Mouse (Mus musculus): ENCODE measurements around the gene Slc25a16. TPM values are rescaled to one million over a fixed set of nuclear protein-coding genes. Genes with fewer than 3 reads are reported as not detected.

Gene Slc25a16
- total RNA-seq, 2 experiments from 2014 or later: 15.0 to 15.4 TPM

GRCm38 (mm10) chr10:62987341-62987740 is 66.9 kb downstream of the Slc25a16 start:
- DNase-seq: no peak
- intact Hi-C loops (cut with DNase I): no loop called here

- intact Hi-C loops (cut with DNase I): no loop called here
- no peak for DNase-seq
These were observed 70.2 kb downstream of the Slc25a16 start for GRCm38 (mm10) chr10:62990636-62991035.

GRCm38 (mm10) chr10:62993991-62994390 is 73.6 kb downstream of the Slc25a16 start:
- intact Hi-C loops (cut with DNase I): no loop called here
- no peak for DNase-seq

Other genes starting within 250 kb of the Slc25a16 start
- gene Stox1, start 194.5 kb upstream of the Slc25a16 start, total RNA-seq (2021): under 1 TPM; 0.23 to 0.47 TPM
- 10 to 100 TPM; 26.3 to 27.6 TPM for gene Ccar1, start 128.3 kb upstream of the Slc25a16 start, total RNA-seq (2021)
- gene Tet1, start 11.6 kb upstream of the Slc25a16 start, total RNA-seq (2021): 1 to 10 TPM; 2.2 to 4.2 TPM
- under 1 TPM; 0.39 to 0.43 TPM for gene Dna2, start 26.4 kb downstream of the Slc25a16 start, total RNA-seq (2021)
- gene Rufy2, start 59.6 kb downstream of the Slc25a16 start, total RNA-seq (2021): 1 to 10 TPM; 4.3 to 7.5 TPM
- 10 to 100 TPM; 14.2 to 15.3 TPM for gene Hnrnph3, start 103.6 kb downstream of the Slc25a16 start, total RNA-seq (2021)
- gene Pbld2, start 103.7 kb downstream of the Slc25a16 start, total RNA-seq (2021): 1 to 10 TPM; 2.7 to 3.2 TPM
- under 1 TPM; 0.32 to 0.89 TPM for gene Pbld1, start 139.5 kb downstream of the Slc25a16 start, total RNA-seq (2021)
- not detected for gene Atoh7, start 179.0 kb downstream of the Slc25a16 start, total RNA-seq (2021)

Measured in gastrocnemius, postnatal 36 days (tissue).